Mouse (Mus musculus): ENCODE results near the gene C87436.

C87436 gene

DNA sequence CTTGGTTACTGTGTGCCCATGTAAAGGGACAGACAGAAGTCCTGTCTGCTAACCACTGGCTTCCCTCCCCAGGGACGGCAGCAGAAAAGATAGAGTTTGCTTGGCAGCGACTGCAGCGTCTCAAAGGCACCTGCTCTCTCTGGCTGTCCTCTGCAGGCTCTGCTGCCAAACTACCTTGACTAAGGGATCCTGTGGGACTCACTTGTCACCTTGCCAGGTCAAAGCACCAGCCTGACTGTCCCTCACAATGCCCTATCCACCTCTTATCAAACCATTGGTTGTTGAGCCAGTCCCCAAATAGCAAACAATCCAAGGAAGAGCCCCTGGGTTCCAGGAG, 49.9 kb downstream of the C87436 start:
- ChIA-PET POLR2A (interaction anchor here (0.5 to 18.6 kb wide), 68 partner anchors 8 to 1113 kb away, joined by 3 to 335 read pairs (median 7); partner anchors contain the start of genes Pcbp1 (in 3 of the 4), C87436 (in 2 of the 4), Fam136a (in 2 of the 4) and Dusp11 (in 1 of the 4)), CTCF (interaction anchor here in 3 of 4 experiments (0.7 to 1.3 kb wide), 9 partner anchors 8 to 252 kb away, joined by 3 to 13 read pairs (median 4); no protein-coding TSS in a partner anchor)

DNA sequence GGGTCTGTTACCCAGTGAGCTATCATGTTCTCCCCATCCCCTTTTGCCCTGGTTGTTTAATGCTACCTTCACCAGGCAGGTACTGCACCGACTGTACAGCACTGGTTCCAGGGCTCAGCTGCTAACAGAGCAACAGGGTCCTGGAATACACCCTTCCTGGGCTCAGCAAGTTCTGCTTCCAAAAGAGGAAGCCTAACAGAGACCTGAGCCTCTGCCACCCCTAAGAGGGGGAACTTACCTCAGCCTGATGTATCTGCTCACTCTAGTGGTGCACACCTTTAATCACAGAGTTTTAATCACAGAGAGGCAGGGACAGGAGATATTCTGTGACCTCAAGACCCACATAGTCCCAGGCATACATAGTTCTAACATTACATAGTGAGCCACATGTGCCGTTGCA, 51.8 kb downstream of the C87436 start:
- ChIA-PET POLR2A (interaction anchor here in 3 of 4 experiments (0.6 to 18.6 kb wide), 11 partner anchors 9 to 175 kb away, joined by 3 to 335 read pairs (median 4); no protein-coding TSS in a partner anchor), CTCF (no interaction called here)

DNA sequence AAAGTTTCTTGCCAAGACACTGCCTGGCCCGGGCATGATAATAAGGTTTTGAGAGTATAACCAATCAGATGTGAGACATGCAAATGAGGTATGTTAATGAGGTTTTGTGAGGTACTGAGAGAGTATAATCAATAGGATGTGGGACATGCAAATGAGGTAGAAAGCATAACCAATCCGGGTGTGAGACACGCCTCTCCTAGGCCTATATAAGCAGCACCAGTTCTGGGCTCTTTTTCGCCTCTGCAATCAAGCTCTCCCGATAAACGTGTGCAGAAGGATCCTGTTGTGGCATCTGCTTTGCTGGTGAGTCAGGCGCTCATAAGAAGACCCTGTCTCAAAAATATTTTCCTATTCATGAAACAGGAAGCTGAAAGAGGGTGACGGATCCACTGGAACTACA, 52.2 kb downstream of the C87436 start:
- POLR2A ChIA-PET = interaction anchor here (0.6 to 18.6 kb wide), 15 partner anchors 8 to 175 kb away, joined by 3 to 335 read pairs (median 3); no protein-coding TSS in a partner anchor
- CTCF ChIA-PET = interaction anchor here in 1 of 4 experiments (0.7 kb wide), 1 partner anchor 45 kb away, joined by 3 read pairs; no protein-coding TSS in a partner anchor

DNA sequence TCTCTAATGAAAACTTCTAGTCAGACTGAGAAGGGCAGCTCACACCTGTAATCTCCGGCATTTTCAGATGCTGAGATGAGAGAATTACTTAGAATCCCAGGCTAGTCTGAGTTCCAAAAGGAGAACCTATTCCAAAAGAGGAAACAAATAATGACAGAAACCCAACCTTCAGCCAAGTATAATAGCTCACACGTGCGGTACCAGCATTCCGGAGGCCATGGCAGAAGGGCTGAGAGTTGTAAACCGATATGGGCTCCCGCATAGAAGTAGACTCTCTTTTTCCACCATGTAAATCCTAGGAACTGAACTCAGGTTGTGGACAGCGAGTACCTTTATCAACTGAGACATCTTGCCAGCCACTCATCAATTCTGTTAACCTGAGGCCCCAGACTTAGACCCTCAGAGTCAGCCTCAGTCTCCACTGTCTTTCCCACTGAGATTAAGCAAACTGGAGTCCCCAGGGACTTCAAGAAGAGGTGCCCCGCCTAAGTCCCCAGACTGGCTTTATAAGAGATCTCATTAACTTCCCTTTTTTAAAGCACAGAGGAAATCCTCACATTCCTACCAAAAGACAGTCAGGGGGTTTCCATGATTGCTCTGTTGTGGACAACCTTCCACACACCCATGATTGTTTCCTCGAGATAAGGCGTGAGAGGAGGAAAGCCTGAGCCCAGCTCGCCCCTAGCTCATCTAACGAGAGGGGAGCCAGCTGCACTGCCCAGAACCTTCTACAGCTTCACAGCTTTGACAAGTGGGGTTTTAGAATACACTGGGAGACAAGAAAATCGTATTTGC, 55.5 kb downstream of the C87436 start:
- ChIA-PET CTCF (interaction anchor here in 3 of 4 experiments (0.6 to 3.7 kb wide), 6 partner anchors 9 to 42 kb away, joined by 3 to 21 read pairs (median 4); no protein-coding TSS in a partner anchor), POLR2A (interaction anchor here in 3 of 4 experiments (0.5 to 18.6 kb wide), 24 partner anchors 7 to 1123 kb away, joined by 3 to 526 read pairs (median 4); partner anchors contain the start of genes Pcbp1 (in 3 of the 3), Dusp11 (in 1 of the 3), Fam136a (in 1 of the 3) and Pcyox1 (in 1 of the 3))

DNA sequence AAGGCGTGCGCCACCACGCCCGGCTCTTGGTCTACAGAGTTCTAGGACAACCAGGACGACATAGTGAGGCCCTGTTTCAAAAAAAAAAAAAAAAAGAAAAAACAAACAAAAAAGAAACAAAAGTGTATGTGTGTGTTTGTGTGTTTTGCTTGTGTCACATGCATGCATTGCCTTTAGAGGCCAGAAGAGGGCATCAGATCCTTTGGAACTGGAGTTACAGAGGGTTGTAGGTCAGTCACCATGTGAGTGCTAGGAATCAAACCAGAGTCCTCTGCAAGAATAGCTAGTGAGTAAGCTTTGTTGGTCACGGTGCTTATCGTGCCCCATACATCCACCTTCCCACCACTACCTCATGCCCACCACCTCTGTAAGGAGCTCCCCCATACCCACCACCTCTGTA, 56.6 kb downstream of the C87436 start:
- ChIA-PET POLR2A (interaction anchor here in 3 of 4 experiments (0.7 to 18.6 kb wide), 26 partner anchors 8 to 1953 kb away, joined by 3 to 526 read pairs (median 24); partner anchors contain the start of genes Pcbp1 (in 3 of the 3) and Fam136a (in 1 of the 3)), CTCF (interaction anchor here in 3 of 4 experiments (0.6 to 3.7 kb wide), 7 partner anchors 8 to 50 kb away, joined by 3 to 21 read pairs (median 3); no protein-coding TSS in a partner anchor)

DNA sequence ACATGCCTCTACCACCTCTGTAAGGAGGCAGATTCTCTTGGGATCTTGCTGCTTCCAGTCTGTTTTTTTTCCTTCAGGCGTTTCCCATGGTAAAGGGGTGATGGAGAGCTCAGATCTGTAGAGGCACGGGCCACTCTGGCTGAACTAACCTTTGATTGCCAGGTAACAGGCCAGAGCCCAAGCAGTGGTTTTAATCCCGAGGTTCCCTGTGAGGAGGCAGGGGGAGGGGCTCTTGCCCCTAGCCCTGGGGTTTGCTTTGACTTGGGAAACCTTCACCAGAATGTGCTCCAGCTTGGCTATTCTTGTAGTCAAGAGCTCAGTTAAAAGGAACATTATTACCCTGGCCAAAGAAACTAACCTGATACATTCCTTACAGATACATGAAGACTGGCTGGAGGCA, 57.5 kb downstream of the C87436 start:
- POLR2A ChIA-PET = interaction anchor here (0.6 to 18.6 kb wide), 56 partner anchors 8 to 930 kb away, joined by 3 to 526 read pairs (median 5); partner anchors contain the start of genes Pcbp1 (in 3 of the 4), Aak1 (in 1 of the 4), Fam136a (in 1 of the 4) and Gfpt1 (in 1 of the 4)
- CTCF ChIA-PET = interaction anchor here (0.6 to 3.7 kb wide), 11 partner anchors 9 to 218 kb away, joined by 3 to 21 read pairs (median 3); no protein-coding TSS in a partner anchor

DNA sequence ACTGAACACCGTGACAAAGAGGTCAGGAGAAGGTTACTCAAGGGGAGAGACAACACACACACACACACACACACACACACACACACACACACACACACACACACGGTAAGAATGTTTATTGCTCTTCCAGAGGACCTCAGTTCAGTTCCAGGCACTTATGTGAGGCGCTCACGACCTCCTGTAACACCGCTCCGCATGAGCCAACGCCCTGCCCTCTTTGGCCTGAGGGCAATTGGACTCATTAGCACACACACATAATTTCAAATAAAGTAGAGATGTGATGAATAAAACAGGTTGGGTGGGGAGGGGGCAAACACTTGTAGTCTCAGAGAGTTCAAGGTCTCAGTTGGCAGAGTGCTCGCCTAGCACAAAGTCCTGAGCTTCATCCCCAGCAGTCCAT, 58.0 kb downstream of the C87436 start:
- ChIA-PET CTCF (interaction anchor here (0.7 to 3.7 kb wide), 10 partner anchors 8 to 57 kb away, joined by 3 to 21 read pairs (median 4); no protein-coding TSS in a partner anchor), POLR2A (interaction anchor here (0.5 to 18.6 kb wide), 66 partner anchors 9 to 930 kb away, joined by 3 to 526 read pairs (median 6); partner anchors contain the start of genes Pcbp1 (in 3 of the 4), C87436 (in 2 of the 4), Aak1 (in 1 of the 4) and Fam136a (in 1 of the 4))

DNA sequence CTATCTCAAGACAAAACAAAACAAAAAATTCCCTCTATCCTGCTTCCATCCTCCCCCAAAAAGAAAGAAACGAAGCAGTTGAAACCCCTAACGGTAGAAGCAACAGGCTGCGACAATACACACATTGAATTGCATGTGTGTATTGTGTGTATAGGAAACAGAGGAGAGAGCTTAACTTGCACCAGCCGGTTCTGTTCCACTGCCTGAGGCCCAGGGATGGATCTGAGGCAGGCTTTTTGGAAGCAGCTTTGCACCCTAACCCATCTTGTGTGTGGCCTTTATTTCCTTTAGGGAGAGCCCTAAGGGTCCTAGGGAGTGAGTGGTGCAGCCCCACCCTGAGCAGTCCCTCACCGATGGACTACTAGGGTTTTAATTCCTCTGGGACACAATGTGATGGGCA, 58.4 kb downstream of the C87436 start:
- ChIA-PET POLR2A (interaction anchor here (0.5 to 18.6 kb wide), 69 partner anchors 9 to 1032 kb away, joined by 3 to 526 read pairs (median 6); partner anchors contain the start of genes Pcbp1 (in 3 of the 4), C87436 (in 2 of the 4), Aak1 (in 1 of the 4) and Fam136a (in 1 of the 4)), CTCF (interaction anchor here (0.6 to 3.7 kb wide), 17 partner anchors 9 to 1009 kb away, joined by 3 to 21 read pairs (median 4); no protein-coding TSS in a partner anchor)

DNA sequence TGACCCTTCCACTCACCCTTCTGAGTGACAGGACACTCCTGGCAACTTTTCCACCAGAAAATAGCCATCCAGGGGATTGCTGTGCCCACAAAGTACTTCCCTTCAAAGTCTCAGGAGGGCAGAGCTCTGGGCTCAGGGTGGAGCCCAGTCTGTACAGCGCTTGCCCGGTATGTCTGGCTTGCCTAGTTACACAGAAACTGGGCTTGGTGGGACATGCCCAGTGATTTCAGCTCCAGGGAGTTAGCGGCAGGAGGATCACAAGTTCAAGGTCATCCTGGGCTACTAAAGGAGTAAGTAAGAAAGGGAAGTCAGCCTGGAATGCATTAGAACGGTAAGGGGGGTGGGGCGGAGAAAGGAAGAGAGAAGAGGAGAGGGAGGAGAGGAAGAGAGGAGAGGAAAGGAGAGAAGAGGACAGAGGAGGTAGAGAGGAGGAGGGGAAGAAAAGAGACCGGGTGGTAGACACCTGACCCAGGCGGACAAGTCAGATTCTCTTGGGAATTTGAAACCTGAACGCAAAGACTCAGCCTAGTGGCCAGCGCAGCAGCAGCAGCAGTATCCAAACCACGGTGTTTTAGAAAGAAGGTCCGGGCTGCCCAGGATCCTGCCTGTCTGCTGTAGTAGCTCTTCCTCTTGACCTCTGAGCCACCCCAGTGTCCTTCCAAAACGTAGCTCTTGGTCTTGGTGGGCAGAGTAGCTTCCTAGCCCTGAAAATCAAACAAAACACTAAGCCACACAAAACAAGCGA, 59.1 kb downstream of the C87436 start:
- POLR2A ChIA-PET = interaction anchor here (0.5 to 18.6 kb wide), 69 partner anchors 9 to 1939 kb away, joined by 3 to 526 read pairs (median 6); partner anchors contain the start of genes Pcbp1 (in 4 of the 4), C87436 (in 2 of the 4), Snrpg (in 2 of the 4) and Fam136a (in 1 of the 4)

DNA sequence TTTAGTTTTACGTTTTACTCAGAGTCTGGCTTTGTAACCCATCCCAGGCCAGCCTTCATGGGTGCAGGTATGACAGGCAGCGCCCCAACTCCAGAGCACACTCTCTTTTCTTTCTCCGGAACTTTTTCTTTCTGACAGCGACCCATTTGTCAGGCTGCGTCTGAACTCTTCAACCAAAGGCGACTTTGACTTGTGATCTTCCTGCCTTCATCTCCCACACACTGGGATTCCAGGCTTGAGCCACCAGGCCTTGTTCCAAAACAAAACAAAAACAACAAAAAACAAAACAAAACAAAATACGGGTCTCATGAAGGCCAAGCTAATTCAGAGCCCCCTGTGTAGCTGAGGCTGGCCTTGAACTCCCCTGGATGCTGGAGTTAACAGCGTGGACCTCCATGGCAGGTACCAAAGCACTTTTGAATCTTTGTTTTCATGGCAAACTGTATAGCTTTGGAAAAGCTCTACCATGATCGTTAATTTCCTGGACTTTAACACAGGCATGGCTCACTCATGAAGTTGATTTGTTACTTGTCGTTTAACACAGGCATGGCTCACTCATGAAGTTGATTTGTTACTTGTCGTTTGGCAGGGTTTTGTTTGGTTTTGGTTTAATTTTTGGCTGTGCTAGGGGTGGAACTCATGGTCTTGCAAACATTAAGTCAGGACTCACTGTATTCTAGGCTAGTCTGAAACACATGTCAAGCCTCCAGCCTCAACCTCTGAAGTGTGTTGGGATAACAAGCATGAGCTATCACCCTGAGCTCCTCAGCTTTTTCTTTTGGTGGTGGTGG, 60.0 kb downstream of the C87436 start:
- ChIA-PET CTCF (interaction anchor here in 3 of 4 experiments (0.6 to 1.2 kb wide), 8 partner anchors 9 to 1134 kb away, joined by 3 to 9 read pairs (median 3); partner anchors contain the start of gene C87436 (in 1 of the 3)), POLR2A (interaction anchor here (0.5 to 18.6 kb wide), 45 partner anchors 8 to 1938 kb away, joined by 3 to 526 read pairs (median 7); partner anchors contain the start of genes Pcbp1 (in 4 of the 4), Snrpg (in 2 of the 4), C87436 (in 1 of the 4) and Fam136a (in 1 of the 4))

More for the DNA sequence above, 59.1 kb downstream of the C87436 start:
- CTCF ChIA-PET = interaction anchor here (0.6 to 3.7 kb wide), 23 partner anchors 8 to 1399 kb away, joined by 3 to 21 read pairs (median 3); partner anchors contain the start of gene C87436 (in 1 of the 4)

DNA sequence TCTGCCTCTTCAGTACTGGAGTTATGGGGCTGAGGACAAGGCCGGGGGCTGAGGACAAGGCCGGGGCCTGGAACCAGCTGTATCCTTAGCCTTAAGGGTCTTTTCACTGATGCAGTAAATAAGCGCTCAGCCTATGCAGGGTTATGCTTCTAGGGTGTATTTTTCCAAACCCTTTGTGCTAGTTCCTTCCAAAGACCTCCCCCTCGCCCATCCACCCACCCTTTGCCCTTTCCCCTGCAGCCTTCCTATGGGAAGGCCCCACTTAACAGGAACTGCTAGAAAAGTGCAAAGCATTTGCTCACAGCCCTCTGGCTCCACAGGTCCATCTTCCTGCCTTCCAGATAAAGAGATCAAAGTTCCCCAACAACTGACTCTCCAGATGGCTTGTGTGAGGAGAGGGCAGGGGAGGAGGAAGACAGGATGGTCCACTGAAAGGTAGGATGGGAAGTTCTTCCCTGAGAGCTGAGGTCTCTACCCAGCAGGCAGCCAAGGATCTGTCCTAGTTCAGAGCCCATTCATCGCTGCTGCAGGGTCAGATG, 61.5 kb downstream of the C87436 start:
- POLR2A ChIA-PET = interaction anchor here in 3 of 4 experiments (0.5 to 18.6 kb wide), 13 partner anchors 7 to 372 kb away, joined by 3 to 526 read pairs (median 74); partner anchors contain the start of gene Pcbp1 (in 3 of the 3)

DNA sequence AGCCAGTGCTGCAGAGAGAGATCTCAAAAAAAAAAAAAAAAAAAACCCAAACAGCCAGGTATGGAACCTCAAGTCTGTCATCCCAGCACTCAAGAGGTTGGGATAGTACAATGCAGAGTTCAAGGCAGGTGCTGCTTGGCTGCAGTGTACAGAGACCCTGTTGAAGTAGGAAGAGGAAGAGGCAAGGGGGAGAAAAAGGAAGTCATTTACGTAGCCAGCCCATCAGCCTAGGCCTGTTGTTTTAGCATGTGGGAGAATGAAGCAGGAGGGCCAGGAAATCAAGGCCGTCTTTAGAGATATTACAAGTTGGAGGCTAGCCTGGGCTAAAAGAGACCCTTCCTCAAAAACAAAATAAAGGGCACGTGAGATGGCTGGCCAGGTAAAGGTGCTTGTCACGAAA, 65.3 kb downstream of the C87436 start:
- ChIA-PET POLR2A (interaction anchor here in 2 of 4 experiments (1.1 to 18.6 kb wide), 8 partner anchors 7 to 31 kb away, joined by 3 to 526 read pairs (median 57); partner anchors contain the start of gene Pcbp1 (in 1 of the 2)), CTCF (no interaction called here)

More for the DNA sequence above, 61.5 kb downstream of the C87436 start:
- CTCF ChIA-PET = no interaction called here

DNA sequence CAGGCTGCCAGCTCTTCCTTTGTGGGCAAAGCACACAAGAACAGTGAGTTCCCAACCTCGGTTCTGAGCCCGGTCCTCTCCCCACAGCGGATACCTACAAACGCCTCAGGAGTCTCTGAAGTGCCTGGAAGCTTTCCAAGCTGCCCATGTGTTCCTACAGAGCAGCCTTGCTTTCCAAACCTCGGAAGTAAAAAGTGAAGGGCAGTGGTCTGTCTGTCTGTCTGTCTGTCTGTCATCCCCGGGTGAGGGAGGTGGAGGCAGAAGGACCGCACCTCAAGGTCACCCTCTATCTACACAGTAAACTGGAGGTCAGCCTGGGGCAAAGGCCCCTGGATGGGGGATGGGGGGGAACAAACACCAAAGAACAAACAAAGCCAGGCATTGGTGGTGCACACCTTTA, 67.5 kb downstream of the C87436 start:
- ChIA-PET CTCF (interaction anchor here in 2 of 4 experiments (0.6 to 1.1 kb wide), 2 partner anchors 9 to 12 kb away, joined by 3 read pairs; no protein-coding TSS in a partner anchor), POLR2A (interaction anchor here (0.6 to 18.6 kb wide), 16 partner anchors 9 to 140 kb away, joined by 3 to 526 read pairs (median 20); partner anchors contain the start of genes Fam136a (in 1 of the 4) and Pcbp1 (in 1 of the 4))

DNA sequence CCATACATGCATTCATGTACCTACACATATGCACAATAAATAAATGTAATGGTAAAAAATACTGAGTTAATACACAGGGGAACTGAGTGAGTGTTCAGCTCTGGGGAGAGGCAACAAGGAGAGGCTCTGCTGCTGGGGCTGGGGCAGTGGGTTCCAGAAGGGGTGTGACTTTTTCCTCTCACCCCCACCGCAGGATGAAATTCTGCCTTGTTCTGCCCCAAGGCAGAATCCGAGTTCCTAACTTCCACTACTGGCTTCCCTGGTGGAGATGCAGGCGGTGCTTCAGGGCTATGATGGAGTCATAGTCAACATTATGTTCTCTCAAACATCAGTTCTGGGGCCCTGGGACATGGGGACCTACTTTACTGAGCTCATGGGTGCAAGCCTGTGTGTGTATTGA, 68.1 kb downstream of the C87436 start:
- POLR2A ChIA-PET = interaction anchor here in 3 of 4 experiments (0.5 to 18.6 kb wide), 13 partner anchors 8 to 34 kb away, joined by 3 to 526 read pairs (median 34); partner anchors contain the start of gene Pcbp1 (in 1 of the 3)

DNA sequence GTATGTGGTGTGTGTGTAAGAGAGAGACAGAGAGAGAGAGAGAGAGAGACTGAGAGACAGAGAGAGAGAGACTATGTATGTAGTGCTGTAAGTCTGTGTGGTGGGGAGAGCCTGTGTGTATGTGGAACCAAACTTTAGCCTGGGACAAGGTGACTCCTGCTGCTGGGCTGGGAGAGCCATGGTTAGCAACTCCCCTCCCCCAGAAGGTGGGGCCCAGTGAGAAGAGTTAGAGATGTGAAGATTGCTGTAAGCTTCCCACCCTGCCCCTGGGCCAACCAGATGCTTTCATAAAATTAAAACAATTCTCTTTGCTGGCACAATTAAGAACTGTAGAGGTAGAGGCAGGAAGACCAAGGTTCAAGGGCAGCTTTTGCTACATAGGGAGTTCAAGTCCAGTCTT, 68.9 kb downstream of the C87436 start:
- ChIA-PET CTCF (interaction anchor here (0.6 to 2.9 kb wide), 5 partner anchors 9 to 1218 kb away, joined by 3 to 21 read pairs (median 4); no protein-coding TSS in a partner anchor), POLR2A (interaction anchor here (0.6 to 18.6 kb wide), 33 partner anchors 10 to 81 kb away, joined by 3 to 526 read pairs (median 9); partner anchors contain the start of gene Pcbp1 (in 2 of the 4))

More for the DNA sequence above, 68.1 kb downstream of the C87436 start:
- CTCF ChIA-PET = interaction anchor here in 3 of 4 experiments (0.6 to 2.9 kb wide), 4 partner anchors 9 to 36 kb away, joined by 3 to 21 read pairs (median 4); no protein-coding TSS in a partner anchor
